Mouse (Mus musculus) limb, embryonic 10.5 days (tissue): ENCODE data around the gene Cdhr3. TPM values are rescaled to one million over a fixed set of nuclear protein-coding genes. Genes with fewer than 3 reads are reported as not detected.
"Not testable (repeated sequence)": the region's sequence is repeated elsewhere in the genome, so short reads cannot be mapped to it uniquely, and the experiment has no call there.

Source experiments
- DNase-seq: peaks from one replicate; pipeline ENCODE4 v3.0.0-alpha.2; 2017; ENCODE audit warnings: low spot score
- H3K27ac ChIP-seq: fragments of 300-500 bp; sonication (generic); 2 replicates; pipeline ENCODE4 v1.5.1; 2016; ENCODE audit warnings: mild to moderate bottlenecking
- H3K27me3 ChIP-seq: fragments of 300-500 bp; sonication (generic); 2 replicates; pipeline ENCODE4 v1.6.1; 2016; ENCODE audit warnings: low read depth, mild to moderate bottlenecking; ENCODE audit not compliant: poor library complexity, severe bottlenecking
- H3K36me3 ChIP-seq: fragments of 300-500 bp; sonication (generic); 2 replicates; pipeline ENCODE4 v1.6.1; 2016; ENCODE audit warnings: mild to moderate bottlenecking, moderate library complexity
- H3K4me1 ChIP-seq: fragments of 300-500 bp; sonication (generic); 2 replicates; pipeline ENCODE4 v1.6.1; 2016
- H3K4me3 ChIP-seq: fragments of 300-500 bp; sonication (generic); 2 replicates; pipeline ENCODE4 v1.5.1; 2016; ENCODE audit warnings: mild to moderate bottlenecking, moderate library complexity
- H3K9me3 ChIP-seq: fragments of 300-500 bp; sonication (generic); replicated peaks from 2 replicates; pipeline ENCODE4 v1.6.1; 2016; ENCODE audit warnings: mild to moderate bottlenecking
- WGBS: fragments of 180-500 bp; shearing (Covaris S2); methylation state at CpG from one replicate; pipeline ENCODE4 v1.1.7; 2016; 5-methylcytosine and 5-hydroxymethylcytosine counted together
- microRNA-seq: library from miRNA; unstranded; fragments of <30 nt; microRNA quantifications from one replicate; pipeline ENCODE4, GENCODE M21; 2017
- polyA plus RNA-seq: library from polyadenylated mRNA; unstranded; fragments of >200 nt; fragmentation: Nextera tagmentation; extraction: Ambion mirVana; gene quantifications from 2 replicates; pipeline ENCODE4 v1.2.1, GENCODE M21; 2016

Cdhr3 gene
- polyA plus RNA-seq, 1 experiment from 2014 or later = not detected

GRCm38 (mm10) chr12:33005858-33006257, 86.8 kb downstream of the Cdhr3 start:
- Histone ChIP-seq H3K4me1 (peaks cover 18% of the 10 kb centered on the region), H3K4me3 (no peak overlapping the region), H3K9me3 (no peaks in the 10 kb centered on the region), H3K36me3 (no peaks in the 10 kb centered on the region), H3K27ac (no peak overlapping the region), H3K27me3 (no peaks in the 10 kb centered on the region)
- 89% methylated on average over 5 of the region's 5 CpGs for WGBS
- DNase-seq = no peak

GRCm38 (mm10) chr12:33003339-33003965, 89.2 kb downstream of the Cdhr3 start:
- no peaks in the 10 kb centered on the region for H3K27me3 ChIP-seq
- H3K9me3 ChIP-seq = no peaks in the 10 kb centered on the region
- H3K4me3 ChIP-seq = no peak overlapping the region
- H3K4me1 ChIP-seq = peaks cover 4% of the 10 kb centered on the region
- no peaks in the 10 kb centered on the region for H3K36me3 ChIP-seq
- WGBS = 77% methylated on average over 8 of the region's 8 CpGs
- DNase-seq = no peak
- H3K27ac ChIP-seq = no peak overlapping the region

- H3K4me3 ChIP-seq = no peak overlapping the region
- 66% methylated on average over 4 of the region's 4 CpGs for WGBS
- H3K9me3 ChIP-seq = no peaks in the 10 kb centered on the region
- H3K36me3 ChIP-seq = no peaks in the 10 kb centered on the region
- no peaks in the 10 kb centered on the region for H3K27me3 ChIP-seq
- H3K27ac ChIP-seq = no peak overlapping the region
- DNase-seq = no peak
- H3K4me1 ChIP-seq = no peaks in the 10 kb centered on the region
These were observed 92.3 kb downstream of the Cdhr3 start for GRCm38 (mm10) chr12:33000402-33000801.

- H3K4me3 ChIP-seq, H3K36me3 ChIP-seq, H3K27me3 ChIP-seq, H3K4me1 ChIP-seq, DNase-seq, H3K27ac ChIP-seq, H3K9me3 ChIP-seq: not testable (repeated sequence)
- WGBS = 19% methylated on average over 3 of the region's 3 CpGs
These were observed 92.9 kb downstream of the Cdhr3 start for GRCm38 (mm10) chr12:32999778-33000177.

- Histone ChIP-seq H3K9me3 (no peaks in the 10 kb centered on the region), H3K36me3 (no peaks in the 10 kb centered on the region), H3K4me3 (no peak overlapping the region), H3K27me3 (no peaks in the 10 kb centered on the region), H3K4me1 (no peaks in the 10 kb centered on the region), H3K27ac (no peak overlapping the region)
- no peak for DNase-seq
- WGBS = 77% methylated on average over 5 of the region's 5 CpGs
These were observed 93.9 kb downstream of the Cdhr3 start for GRCm38 (mm10) chr12:32998766-32999165.

GRCm38 (mm10) chr12:32995081-32995834, 97.4 kb downstream of the Cdhr3 start:
- DNase-seq = no peak

GRCm38 (mm10) chr12:32994081-32994480, 98.6 kb downstream of the Cdhr3 start:
- Histone ChIP-seq H3K4me3 (no peak overlapping the region), H3K27me3 (no peaks in the 10 kb centered on the region), H3K36me3 (no peaks in the 10 kb centered on the region), H3K9me3 (no peaks in the 10 kb centered on the region), H3K27ac (no peak overlapping the region), H3K4me1 (no peaks in the 10 kb centered on the region)
- WGBS = 64% methylated on average over 5 of the region's 5 CpGs
- no peak for DNase-seq

More at GRCm38 (mm10) chr12:32995081-32995834, 97.4 kb downstream of the Cdhr3 start:
- Histone ChIP-seq H3K4me3 (no peak overlapping the region), H3K27me3 (no peaks in the 10 kb centered on the region), H3K36me3 (no peaks in the 10 kb centered on the region), H3K9me3 (no peaks in the 10 kb centered on the region), H3K27ac (no peak overlapping the region), H3K4me1 (no peaks in the 10 kb centered on the region)
- WGBS = 82% methylated on average over 4 of the region's 4 CpGs

GRCm38 (mm10) chr12:32989731-32990130, 102.9 kb downstream of the Cdhr3 start:
- H3K4me3 ChIP-seq = no peak overlapping the region

GRCm38 (mm10) chr12:32986284-32986683, 106.4 kb downstream of the Cdhr3 start:
- no peaks in the 10 kb centered on the region for H3K36me3 ChIP-seq
- no peak overlapping the region for H3K27ac ChIP-seq
- DNase-seq = no peak
- H3K9me3 ChIP-seq = no peaks in the 10 kb centered on the region
- H3K27me3 ChIP-seq = no peaks in the 10 kb centered on the region
- H3K4me3 ChIP-seq = no peak overlapping the region
- H3K4me1 ChIP-seq = no peaks in the 10 kb centered on the region
- WGBS = 88% methylated on average over 1 of the region's 1 CpGs

More at GRCm38 (mm10) chr12:32989731-32990130, 102.9 kb downstream of the Cdhr3 start:
- no peak for DNase-seq
- Histone ChIP-seq H3K4me1 (no peaks in the 10 kb centered on the region), H3K27me3 (no peaks in the 10 kb centered on the region), H3K9me3 (no peaks in the 10 kb centered on the region), H3K27ac (no peak overlapping the region), H3K36me3 (no peaks in the 10 kb centered on the region)
- WGBS = 66% methylated on average over 12 of the region's 12 CpGs

Small RNA genes within 50 kb of the gene (microRNA-seq; reads per million reads assigned to microRNA genes)
- not detected for gene Gm22904

Other genes starting within 250 kb of the Cdhr3 start
- 55.7 and 58.7 TPM in 2 replicates for gene Sypl, start 139.0 kb downstream of the Cdhr3 start, polyA plus RNA-seq
- 11.0 and 11.7 TPM in 2 replicates for gene Atxn7l1, start 54.8 kb upstream of the Cdhr3 start, polyA plus RNA-seq